Mouse (Mus musculus): ENCODE measurements around the gene Prkag1.

Gene Prkag1

GRCm38 (mm10) chr15:98852733-98853132 lies 21.4 kb upstream of the Prkag1 start:
- DNase-seq = no peak

- no peak for DNase-seq
Observed at GRCm38 (mm10) chr15:98852071-98852470, 20.8 kb upstream of the Prkag1 start.

GRCm38 (mm10) chr15:98851229-98851818 lies 20.0 kb upstream of the Prkag1 start:
- no peak for DNase-seq

GRCm38 (mm10) chr15:98850668-98851067 lies 19.3 kb upstream of the Prkag1 start:
- DNase-seq = no peak

GRCm38 (mm10) chr15:98849956-98850600 lies 18.8 kb upstream of the Prkag1 start:
- no peak for DNase-seq

GRCm38 (mm10) chr15:98849165-98849564 lies 17.8 kb upstream of the Prkag1 start:
- no peak for DNase-seq

- DNase-seq = no peak
Observed at GRCm38 (mm10) chr15:98846140-98846539, 14.8 kb upstream of the Prkag1 start.

GRCm38 (mm10) chr15:98845149-98845548 lies 13.8 kb upstream of the Prkag1 start:
- no peak for DNase-seq

GRCm38 (mm10) chr15:98843595-98844223 lies 12.4 kb upstream of the Prkag1 start:
- DNase-seq = no peak

GRCm38 (mm10) chr15:98839671-98840585 lies 8.6 kb upstream of the Prkag1 start:
- no peak for DNase-seq

- no peak for DNase-seq
Observed at GRCm38 (mm10) chr15:98839161-98839560, 7.8 kb upstream of the Prkag1 start.

- no peak for DNase-seq
Observed at GRCm38 (mm10) chr15:98837743-98838103, 6.4 kb upstream of the Prkag1 start.

GRCm38 (mm10) chr15:98837006-98837742 lies 5.9 kb upstream of the Prkag1 start:
- DNase-seq = no peak

GRCm38 (mm10) chr15:98835291-98835690 lies 4.0 kb upstream of the Prkag1 start:
- DNase-seq = no peak

GRCm38 (mm10) chr15:98834059-98834458 lies 2.7 kb upstream of the Prkag1 start:
- no peak for DNase-seq

GRCm38 (mm10) chr15:98833281-98833680 lies 2.0 kb upstream of the Prkag1 start:
- DNase-seq = no peak

- peak; percentile 19 for DNase-seq
Observed at GRCm38 (mm10) chr15:98832161-98833058, 1.1 kb upstream of the Prkag1 start.

- no peak for DNase-seq
Observed at GRCm38 (mm10) chr15:98831684-98832035, 339 bp upstream of the Prkag1 start.

GRCm38 (mm10) chr15:98827611-98828011 lies 3.7 kb downstream of the Prkag1 start:
- no peak for DNase-seq

- DNase-seq = no peak
Observed at GRCm38 (mm10) chr15:98823434-98823833, 7.9 kb downstream of the Prkag1 start.

GRCm38 (mm10) chr15:98822147-98822546 lies 9.2 kb downstream of the Prkag1 start:
- no peak for DNase-seq

GRCm38 (mm10) chr15:98821403-98821802 lies 9.9 kb downstream of the Prkag1 start:
- DNase-seq = no peak

Measured in embryo, embryonic 11 days (tissue).